Mouse (Mus musculus): ENCODE measurements around the gene Auts2.

Auts2 gene

DNA sequence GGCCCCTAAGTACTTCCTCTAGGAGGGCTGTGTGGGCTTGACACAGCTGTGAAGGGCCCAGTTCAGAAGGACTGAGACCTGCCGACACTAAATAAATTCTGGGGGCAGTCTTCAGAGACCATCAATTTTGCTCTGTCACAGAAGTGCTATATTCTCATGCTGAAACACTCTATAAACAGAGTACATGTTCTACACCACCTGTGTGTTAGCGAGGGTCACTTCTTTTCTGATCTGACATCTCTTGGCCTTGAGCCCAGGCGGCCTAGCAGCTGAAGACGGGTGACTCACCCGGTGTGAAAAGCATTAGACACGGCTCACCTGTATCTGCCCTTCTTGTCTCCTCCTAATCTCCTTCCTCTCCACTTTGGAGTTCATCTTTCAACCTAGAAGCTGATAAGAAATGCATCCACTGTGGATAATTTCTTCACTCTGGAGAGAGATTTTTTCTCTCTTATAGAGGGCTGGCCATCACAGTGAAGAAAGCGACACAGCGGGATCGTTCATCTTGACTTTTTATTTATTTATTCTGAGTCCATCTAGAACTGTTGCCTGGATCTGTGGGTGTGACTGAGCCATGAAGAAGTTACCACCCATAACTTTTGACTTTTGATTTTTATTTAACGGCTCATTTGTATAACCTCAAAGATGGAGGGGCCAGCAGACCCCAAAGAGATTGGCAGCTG is 469.3 kb downstream of the Auts2 start:
- peak; percentile 37 for DNase-seq

DNA sequence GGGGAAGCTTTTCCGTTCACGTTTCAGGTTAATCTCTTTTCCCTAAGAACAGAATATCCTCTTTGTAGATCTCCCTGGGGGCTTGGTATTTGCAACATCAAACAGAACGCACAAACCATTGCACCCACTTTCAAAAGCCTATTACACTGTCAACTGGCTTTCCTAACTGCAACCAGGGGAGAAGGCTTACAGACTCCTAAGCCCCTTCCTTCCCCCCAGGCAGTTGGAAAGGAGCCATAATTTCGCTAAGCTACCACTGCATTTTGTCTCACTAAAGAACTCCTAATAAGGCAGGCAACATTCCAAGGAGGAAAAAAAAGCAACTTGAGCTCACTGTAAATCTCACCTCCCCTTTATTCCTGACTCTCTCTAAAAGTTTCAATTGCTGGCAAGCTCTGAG is 470.8 kb downstream of the Auts2 start:
- no peak for DNase-seq

DNA sequence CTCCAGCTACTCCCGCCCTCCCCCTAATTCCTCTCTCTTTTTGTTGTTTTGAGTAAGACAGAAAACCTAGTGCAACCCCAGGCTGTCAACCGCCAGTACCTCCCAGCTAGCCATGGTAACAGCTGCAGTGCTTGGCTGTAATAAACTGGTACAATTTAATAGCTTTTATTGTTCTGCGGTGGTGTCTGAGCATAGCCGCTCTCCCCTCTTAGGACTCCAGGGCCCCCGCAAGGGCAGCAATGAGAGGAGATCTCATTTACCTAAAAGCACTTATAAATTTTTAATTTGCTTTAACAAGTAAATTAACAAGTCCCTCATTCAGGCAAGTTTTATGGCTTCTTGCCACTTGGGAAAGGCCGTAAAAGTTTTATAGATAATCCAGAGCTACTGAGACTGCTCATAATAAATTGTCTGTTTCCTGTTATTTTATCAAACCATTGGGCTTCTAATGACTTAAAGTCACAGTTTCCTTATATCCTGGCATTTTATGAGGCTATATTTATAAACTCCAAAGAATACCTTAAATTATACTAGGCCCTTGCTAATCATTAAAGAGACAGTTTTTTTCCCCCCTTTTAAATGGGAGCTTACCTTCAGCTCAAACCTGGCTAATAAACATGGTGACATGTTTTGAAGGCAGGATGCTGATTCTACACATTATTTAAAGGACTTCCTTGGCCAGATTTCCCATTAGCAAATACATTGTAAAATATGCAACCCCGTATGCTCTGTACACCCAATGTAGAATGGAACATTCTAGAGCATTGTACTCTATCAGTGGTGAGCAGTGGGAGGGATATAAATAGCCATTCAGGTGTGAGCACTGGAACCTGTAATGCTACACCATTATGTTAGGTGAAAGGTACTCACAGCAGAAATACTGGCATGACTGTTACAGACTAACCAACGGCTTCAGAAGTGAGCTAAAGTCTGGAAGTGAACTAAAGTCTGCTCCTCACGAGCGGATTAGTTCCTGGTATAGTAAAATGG is 475.1 kb downstream of the Auts2 start:
- DNase-seq: no peak

DNA sequence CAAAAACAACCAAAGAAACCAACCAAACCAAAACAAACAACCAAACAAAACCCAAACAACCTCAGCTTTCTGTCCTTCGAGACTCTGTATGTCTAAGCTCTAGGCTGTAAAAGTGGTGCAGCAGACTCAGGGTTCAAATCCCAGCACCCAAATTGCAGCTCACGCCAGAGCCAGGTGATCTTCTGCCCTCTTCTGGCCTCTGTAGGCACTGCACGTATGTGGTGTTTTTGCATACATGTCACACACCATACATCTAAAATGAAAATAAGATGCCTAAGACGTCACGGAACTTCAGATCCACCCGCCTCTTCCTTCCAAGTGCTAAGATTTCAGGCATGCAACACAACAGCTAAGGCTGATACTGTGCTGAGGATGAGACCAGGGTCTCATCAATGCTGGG is 483.0 kb downstream of the Auts2 start:
- no peak for DNase-seq

DNA sequence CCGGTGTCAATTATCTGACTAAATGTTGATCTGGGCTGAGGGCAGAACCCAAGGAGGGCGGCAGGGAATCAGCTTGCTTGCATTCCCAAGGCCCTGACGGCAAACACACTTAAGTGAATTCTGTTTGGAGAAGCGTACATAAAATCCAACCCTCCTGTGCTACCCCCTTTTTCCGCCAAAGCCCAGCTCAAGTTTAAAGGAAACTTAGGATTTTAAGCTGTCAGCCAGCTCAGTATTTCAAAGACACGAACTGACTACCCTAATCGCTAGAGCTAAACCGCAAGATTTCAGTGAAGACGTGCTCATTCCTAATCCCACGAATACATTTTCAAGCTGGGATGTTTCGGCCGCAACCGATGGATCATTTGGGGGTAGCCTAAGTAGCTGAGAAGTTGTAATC is 490.5 kb downstream of the Auts2 start:
- DNase-seq: no peak

DNA sequence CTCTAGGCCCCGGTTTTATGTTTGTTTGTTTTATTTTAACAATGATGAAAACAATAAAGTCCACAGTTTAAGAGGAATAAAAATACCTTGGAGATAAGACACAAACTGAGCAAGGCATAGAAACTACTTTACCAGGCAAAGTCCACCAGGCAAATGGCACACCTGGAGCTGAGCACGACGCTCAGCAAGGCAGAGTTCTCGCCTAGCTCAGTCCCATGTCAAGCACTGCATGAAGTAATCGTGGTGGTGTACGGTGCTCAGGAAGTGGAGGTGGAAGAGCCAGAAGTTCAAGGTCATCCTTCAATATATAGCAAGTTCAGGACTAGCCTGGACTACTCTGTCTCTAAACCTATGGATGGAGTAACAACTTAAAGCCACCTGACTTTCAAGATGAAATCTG is 503.6 kb downstream of the Auts2 start:
- DNase-seq: no peak

DNA sequence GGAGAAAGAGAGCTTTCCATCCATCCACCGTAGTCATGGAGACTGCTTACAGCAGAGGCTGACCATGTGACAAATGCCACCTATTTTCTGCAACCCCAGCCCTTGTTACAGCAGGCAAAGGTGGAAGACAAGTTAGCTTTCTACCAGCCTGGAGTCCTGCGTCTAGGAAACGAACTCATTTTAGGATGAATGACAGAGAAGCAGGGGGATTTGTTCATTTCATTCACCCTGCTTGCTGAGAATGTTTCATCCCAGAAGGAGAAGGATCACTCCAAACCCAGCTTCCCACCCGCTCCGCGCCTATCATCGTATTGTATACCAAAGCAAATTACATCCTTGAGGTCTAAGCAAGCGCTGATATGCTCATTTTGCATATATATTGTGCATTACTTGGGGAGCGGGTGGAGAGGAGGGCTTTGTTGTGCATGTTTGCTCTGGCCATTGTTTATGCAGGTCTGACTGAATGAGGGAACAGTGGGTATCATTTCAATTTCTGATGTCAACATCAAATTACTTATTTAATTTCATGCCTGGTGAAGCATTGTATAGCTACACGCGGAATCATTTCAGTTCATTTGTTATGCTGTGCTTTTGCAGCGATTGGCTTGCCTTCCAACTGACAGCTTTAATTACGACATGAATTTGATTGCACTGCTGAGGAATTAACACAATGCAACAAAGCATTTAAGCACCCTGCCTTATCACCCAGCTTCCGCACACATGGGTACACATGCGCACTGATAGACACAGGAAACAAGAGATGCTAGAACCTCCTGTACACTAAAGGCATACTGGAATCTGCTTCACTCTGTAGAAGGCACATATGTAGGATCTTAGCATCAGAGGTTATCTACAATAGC is 509.4 kb downstream of the Auts2 start:
- no peak for DNase-seq

DNA sequence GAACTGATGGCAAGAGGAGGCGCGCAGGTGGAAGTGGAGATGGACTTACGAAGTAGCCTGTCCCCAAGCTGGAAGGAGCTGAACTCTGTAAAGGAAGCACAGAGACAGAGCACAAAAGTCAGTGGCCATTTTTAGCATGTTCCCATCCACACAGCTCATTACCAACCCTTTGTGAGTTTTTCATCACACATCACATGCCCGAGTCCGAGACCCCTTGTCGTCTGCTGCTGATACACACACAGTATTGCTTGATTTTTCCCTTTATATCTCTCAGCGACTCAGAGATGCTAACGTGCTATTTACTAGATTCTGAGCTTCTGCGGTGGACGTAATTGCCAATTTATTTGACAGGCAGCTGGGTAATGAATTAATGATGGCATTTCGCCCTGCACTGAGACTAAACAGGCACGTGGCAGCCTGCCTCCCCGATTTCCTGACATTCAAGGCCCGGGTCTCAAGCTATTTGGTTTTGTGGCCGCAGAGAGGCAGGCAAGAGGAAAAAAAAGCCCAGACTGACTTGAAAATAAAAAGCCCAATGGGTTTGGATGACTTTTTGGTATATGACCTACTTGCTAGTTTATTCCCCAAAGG is 512.1 kb downstream of the Auts2 start:
- no peak for DNase-seq

DNA sequence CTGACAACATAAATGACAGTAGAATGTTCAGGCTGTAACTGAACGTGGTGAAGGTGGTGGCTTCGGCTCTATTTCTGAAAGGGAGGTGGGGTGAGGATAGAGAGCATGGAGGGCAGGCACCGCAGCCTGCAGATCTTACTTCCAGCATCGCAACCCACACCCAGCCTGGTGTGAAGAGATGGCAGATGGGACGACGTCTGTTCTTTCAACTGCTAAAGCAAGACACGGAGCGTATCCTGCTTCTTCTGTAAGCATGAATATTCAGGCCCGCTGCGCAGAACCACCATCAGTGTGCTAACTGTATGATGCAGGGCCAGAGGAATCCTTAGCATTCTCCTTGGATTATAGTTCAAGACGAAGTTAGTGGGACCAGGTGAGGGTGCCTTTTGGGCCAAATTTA is 513.5 kb downstream of the Auts2 start:
- no peak for DNase-seq

DNA sequence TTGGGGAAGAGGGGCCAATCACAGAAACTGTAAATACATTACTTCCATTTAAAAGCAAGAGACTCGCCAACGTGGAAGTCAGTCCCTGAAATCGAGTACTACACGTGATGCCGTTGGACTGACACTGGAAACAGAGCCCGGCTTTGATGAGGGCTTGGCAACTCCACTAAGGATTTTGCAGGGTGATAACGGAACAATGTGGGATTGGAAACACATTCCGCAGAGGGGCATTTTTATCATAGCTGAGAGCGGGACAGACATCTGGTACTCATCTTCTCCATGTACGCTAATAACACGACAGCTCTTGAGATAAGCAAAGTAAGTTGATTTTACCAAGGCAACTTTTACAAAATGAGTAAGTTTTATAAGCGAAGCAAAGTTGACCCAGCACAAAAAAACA is 514.1 kb downstream of the Auts2 start:
- no peak for DNase-seq

DNA sequence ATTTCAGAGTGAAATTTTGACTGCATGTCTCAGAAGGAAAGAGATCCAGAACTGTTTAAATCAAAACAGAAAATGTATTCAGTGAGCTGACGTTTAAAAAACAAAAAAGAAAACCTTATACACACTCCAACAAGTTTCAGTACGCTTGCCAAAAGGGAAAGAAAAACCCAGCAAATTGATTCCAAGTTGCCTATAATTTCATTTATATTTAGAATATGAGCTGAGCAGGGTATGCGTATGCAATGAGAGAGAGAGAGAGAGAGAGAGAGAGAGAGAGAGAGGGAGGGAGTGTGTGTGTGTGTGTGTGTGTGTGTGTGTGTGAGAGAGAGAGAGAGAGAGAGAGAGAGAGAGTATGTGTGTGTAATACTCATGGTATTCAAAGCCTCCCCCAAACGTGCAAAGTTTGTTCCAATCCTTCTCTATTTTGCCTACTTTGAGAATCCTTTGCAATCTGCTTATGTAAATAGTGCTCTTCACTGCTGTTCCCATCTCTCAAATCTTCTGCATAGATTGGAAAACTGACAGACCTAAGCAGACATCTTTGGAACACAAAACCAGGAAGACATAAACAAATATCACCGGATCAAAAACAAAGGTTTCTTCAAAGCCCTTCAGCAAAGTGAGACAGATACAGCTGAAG is 515.2 kb downstream of the Auts2 start:
- DNase-seq: no peak

DNA sequence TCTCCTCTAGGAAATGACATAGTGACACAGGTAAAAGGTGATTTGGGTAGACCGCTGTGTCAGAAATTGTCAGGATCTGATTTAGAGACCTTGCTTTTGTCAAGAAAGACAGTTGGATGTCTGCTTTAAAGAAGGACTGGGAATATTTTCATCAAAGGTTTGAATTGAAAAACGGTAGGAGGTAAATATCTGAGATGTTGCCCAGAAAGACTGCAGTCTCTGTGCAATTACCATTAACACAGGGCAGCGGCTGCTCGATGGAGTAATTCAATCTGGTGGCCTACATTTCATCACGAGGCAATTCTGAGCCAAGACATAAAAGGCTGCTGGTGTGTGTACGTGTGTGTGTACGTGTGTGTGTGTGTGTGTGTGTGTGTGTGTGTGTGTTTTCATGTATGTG is 529.8 kb downstream of the Auts2 start:
- DNase-seq: no peak

DNA sequence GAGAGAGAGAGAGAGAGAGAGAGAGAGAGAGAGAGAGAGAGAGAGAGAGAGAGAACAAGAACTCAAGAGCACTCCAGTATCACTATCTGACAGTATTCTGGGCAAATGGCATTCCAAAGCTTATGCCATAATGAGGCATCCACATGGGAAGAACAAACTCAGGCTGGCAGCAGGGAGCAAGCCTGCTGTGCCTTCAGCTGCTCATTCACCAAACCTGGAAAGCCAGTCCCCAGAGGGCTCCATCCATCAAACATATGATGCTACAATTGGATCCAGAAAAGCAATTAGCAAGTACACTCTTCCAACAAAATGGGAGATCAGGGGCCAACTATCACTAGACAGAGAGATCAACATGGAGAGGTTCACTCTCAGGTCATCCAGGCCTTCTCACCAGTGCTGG is 531.3 kb downstream of the Auts2 start:
- DNase-seq: peak; percentile 57

DNA sequence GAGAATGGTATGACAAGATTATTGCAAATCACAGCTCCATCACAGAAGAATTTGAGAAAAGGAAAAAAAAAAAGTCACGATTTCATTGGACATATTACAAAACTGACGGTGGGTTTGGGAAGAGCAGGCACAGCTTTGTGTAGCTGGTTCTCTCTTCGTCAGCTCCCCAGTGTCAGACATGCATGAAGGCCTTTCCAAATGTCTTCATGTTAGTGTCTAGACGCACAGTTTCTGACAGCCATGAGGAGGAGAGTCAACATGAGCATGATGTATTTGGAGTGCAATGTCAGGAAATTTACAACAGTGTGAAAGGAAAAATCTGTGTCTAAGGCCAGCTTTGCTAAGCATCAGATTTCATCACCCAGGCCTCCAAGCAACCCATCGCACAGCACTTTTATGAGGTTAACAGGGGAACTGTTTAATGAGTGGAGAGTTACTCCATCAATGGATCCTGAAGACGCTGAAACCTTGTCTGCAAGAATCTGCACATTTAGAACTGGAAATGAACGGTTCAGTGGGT is 534.4 kb downstream of the Auts2 start:
- no peak for DNase-seq

DNA sequence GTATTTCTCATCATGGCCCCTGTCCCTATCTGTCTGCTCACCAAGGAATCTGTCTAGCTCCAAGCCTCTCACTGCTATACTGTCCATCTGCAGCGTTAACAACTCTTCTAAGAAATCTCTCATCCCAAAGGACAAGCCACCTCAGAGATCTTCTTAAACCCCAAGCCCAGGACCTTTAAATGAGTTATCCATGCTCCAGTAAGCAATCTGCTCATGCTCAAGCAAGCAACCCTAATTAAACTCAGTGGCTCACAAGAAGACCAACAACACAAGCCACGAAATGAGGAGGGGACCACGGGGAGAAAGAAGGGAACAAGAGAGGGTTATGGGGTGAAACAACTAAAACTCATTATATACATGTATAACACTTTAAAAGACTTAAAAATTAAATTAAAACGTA is 535.2 kb downstream of the Auts2 start:
- DNase-seq: no peak

DNA sequence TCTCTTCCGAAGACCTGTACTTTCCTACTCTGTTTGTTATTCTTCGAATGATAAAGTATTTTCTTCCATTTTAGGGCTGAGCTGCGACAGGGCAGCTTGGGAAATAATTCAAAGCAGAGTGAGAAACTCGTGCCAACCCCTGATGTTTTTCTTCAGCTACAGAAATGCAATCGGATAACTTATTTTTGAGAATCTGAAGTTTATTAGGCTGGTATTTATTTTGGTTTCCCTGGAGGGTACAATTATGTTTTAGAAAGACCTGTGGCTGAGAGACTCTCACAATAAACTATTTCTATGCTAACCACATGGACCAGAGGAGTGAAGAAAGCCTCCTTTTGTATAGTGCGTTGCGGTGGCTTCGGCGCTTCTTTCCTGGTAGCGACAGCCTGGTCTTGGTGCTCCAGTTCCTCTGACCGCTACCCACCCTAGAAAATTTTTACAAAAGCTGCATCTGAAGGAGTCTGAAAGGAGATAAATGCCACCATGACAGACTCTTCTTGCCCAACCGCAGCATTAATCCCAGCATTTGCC is 550.4 kb downstream of the Auts2 start:
- DNase-seq: no peak

DNA sequence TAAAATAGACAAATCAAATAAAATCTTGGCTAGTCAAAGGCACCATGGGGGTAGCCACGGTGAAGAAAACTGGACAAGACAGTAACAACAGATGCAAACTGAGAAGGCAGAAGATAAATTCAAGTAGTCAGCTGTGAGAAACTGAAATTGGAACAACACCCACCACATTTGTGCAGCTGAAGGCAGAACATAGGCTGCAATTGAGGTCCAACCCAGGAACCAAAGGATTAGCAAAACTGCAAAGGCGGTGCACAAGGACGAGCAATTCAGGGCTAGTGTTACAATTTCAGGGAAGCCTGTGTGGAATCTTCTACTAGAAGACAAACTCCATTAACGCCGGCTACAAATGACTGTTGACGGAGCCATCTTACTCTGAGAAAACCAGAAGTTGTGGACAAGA is 550.9 kb downstream of the Auts2 start:
- DNase-seq: no peak

DNA sequence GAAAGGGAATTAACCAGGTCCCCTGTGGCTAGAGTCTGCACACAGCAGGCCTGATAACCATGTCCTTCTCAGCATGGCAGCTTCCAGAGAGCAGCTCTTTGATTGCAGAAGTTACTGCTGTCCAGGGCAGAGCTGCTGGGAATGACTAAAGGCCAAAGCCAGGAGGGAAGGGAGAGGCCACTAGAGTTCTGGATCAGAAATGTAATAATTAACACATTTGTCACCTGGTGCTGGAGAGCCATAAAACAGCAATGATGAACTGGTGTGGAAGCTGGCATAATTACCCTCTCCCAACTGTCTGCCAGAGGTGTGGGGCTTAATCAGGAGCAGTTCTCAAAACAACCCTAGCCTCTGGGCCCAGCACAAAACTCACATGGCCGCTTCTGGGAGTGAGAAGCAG is 552.6 kb downstream of the Auts2 start:
- DNase-seq: no peak

DNA sequence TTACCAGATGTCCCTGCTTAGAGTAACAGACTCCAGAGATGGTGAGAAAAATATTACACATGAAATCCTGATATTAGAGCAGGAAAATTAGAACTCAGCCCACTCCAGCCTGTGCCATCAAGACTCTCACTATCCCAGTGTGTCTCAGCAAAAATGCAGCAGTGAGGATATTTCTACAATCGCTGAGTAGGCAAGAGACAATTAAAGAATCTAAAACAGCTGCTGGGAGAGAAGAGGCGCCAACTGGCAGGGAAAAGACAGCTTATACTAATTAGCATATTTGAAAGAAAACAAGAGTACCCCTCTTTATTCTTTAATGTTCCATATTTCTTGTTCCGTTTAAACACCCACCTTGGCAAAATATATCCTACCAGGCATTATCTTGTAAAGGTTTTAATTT is 561.7 kb downstream of the Auts2 start:
- DNase-seq: no peak

DNA sequence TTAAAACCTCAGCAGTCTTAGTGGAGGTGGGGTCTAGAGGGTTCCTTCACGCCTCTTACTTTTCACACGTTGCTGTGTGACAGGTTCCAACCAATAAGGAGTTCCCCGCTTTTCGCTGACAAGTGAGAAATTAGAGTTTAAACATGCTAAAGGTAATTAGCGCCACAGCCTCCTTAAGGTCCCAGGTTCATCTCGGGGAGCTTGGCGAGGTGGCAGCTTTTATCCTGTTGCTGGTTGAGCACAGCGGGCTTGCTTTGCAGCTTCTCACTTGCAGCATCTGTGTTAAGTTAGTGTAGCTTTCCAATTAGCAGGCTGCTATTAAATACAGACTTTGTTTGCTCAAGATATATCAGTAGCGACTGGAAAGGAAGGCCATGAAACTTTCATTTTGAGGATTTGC is 564.2 kb downstream of the Auts2 start:
- no peak for DNase-seq

DNA sequence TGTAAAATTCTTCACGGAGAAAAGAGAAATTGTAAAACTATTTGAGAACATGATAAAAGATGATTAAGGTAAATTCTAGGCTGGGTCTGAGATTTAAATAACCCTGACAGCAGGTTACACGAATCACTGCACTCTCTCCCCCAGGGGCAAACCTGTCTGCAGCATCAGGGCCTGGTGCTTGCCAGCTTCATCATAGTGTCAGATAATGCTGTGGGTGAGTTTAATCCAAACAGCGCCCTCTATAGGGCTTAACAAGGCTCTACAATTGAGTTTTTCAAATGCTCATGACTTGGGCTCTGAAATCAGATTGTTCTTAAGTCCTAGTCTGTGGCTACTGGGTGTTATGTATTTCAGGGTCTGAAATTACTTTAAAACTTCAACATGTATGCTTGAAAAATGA is 565.6 kb downstream of the Auts2 start:
- DNase-seq: no peak

DNA sequence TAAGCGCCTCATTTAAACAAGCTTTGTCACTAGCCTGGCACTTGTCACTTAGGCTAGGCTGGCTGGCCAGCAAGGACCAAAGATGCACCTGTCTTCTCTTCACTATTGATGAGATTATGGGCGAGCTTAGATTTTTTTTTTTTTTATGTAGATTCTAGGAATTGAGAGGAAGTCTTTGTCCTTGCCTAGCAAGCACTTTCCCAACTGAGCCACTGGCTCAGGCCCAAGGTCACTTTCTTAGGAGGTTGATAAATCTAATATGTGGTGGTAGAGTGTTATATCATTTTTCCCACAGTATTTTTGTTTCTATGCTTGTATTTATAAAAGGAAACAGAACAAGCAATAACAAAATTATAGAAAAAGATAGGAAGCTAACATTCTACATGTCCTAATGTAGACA is 571.2 kb downstream of the Auts2 start:
- no peak for DNase-seq

Measured in cerebellum, adult 11 months (tissue).